ENCODE assay signal across 16 mouse cellular contexts in genomic region chr17:83712341-83712740, GRCm38 (mm10).
"Had no signal": no experiment of that assay in that cellular context is flagged by ENCODE, and none has a peak within 500 bp of the region (broad histone marks: within the 10 kb centered on the region; RNA-seq: fewer than 3 reads in every experiment).

No protein-coding gene starts in this region.

- H3K9me3 ChIP-seq: liver, embryonic 13.5 days; stomach, embryonic 15.5 days had no signal

- H3K27ac ChIP-seq: liver, embryonic 13.5 days; stomach, embryonic 15.5 days had no signal

- H3K9ac ChIP-seq: liver, embryonic 13.5 days; stomach, embryonic 15.5 days had no signal

- H3K4me3 ChIP-seq: liver, embryonic 13.5 days; stomach, embryonic 15.5 days had no signal

- ATAC-seq: intestine, postnatal 0 days had no signal

- H3K4me2 ChIP-seq: liver, embryonic 13.5 days; midbrain, embryonic 11.5 days; stomach, embryonic 15.5 days had no signal

- DNase-seq: kidney, adult 2 months; kidney, postnatal 10 days; kidney, postnatal 36 days; liver, embryonic 13.5 days; lung, adult 2 months; lung, postnatal 14 days; lung, postnatal 4 days; midbrain, embryonic 14.5 days; right cerebral cortex, postnatal 25 days; spleen, adult 18-20 months; thymus, adult 2 months; thymus, postnatal 14 days; thymus, postnatal 4 days had no signal

- H3K27me3 ChIP-seq: liver, embryonic 13.5 days; stomach, embryonic 15.5 days had no signal
